Mouse (Mus musculus): ENCODE measurements around the gene Mgarp.

The Mgarp gene

DNA sequence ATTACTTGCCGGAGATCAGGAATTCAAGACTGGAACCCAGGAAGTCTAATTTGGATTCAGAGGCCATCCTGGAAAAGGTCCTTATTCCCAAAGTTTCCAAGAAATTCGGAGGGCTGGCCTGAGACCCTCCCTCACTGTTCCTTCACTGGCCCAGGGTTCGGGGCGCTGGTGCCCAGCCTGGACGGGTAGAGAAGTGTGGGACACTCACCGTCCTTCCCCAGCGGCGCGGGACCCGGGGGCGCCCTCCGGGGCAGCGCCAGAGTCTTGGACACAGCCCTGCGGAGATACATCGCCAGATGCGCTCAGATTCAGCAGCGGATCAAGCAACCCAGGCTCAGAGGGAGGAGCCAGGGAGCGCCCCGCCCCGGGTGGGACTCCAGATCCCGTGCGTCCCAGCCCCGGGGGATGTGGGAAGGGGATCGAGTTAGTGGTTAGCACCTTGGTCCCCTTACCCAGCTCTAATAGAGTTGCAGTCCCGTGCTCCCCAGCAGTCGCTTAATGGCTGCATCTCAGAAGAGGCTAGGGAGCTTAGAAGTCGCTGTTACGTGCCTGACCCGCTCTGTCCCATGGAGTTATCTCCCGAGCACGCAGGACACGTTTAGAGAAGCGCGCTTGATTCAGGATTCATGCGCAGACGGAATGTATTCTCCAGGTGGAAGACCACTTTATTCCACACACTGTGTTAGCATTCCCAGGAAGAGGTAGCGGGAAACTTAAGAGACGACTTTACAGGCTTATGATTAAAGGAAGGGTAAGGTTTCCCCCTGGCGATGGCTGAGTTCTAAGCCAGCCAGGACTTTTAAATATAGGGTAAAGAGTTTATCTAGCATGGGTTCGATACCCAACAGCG, at the start of gene Mgarp:
TSS of gene Mgarp (minus strand) at position 520 of the 850 bp plus-strand sequence.
- 5% methylated on average over 41 of the region's 41 CpGs for WGBS

DNA sequence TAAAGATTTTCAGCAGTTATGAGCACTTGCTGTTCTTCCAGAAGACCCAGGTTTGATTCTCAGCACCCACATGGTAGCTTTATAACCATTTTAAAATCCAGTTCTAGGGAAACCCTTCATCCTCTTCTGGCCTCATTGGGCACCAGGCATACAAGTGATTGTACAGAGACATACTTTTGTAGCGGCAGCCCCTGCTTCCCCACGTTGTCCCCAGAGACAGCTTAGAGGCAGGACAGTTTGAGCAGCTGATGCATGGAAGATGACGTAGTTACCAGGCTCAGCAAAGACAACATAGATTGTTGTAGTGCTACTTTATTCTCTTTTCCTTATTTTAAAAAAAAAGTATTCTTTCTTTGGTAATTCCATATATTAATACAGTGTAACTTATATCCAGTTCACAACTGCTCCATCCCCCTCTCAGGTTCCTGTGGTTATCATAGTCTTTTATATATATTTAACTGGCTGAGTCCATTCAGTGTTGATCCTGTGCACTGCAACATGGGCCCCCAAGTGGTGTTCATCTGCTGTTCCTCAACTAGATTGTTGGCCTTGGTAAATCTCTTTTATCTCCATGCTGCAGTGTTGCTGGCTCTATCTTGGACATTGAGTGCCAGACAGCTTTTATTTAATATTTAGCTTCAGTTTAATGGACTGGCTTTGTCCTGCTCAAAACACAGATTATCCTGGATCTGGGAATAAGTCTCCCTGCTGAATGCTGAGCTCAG, 38.5 kb upstream of the Mgarp start:
- WGBS: 91% methylated on average over 3 of the region's 3 CpGs

DNA sequence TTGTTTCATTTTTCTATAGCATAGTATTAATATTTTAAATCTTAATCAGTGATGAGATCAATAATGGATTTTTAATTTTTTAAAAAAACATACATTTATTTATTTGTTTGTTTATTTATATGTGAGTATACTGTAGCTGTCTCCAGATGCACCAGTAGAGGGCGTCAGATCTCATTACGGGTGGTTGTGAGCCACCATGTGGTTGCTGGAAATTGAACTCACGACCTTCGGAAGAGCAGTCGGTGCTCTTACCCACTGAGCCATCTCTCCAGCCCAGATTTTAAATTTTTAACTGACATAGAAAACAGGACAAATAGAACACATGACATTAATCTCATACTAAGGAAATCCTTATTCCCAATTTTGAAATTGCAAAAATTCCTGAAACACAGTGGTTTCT, 37.8 kb upstream of the Mgarp start:
- 84% methylated on average over 5 of the region's 5 CpGs for WGBS

DNA sequence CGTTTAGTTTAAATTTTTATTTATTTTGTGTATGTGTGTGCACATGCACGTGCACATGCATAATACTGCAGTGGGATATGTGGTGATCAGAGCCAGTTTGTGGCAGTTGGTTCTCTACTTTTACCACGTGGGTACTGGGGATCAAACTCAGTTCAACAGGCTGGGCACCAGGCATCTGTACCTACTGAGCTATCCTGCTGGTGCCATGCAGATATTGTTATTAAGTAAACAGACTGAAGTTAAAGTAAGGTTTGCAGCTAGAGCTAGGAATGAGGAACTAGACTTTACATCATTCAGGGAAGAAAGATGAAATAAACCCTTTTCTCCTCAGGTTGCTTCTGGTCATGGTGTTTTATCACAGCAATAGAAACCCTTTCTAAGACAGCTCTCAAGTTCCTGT, 25.4 kb upstream of the Mgarp start:
- 63% methylated on average over 3 of the region's 3 CpGs for WGBS

DNA sequence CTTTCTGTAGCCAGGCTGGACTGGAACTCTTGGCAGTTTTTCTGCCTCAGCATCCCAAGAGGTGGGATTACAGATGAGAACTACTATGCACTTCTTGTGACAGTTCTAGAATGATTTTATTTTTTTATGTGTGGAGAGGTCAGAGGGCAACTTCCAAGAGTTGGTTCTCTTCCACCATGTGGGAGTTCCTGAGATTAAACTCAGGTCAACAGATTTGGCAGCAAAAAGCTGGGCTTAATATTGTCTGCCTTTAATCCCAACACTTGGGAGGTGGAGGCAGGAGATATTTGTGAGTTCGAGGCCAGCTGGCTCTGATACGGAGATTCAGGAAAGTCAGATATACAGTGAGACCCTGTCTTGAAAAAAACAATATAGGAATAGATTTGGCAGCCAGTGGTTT, 21.4 kb upstream of the Mgarp start:
- 45% methylated on average over 2 of the region's 2 CpGs for WGBS

DNA sequence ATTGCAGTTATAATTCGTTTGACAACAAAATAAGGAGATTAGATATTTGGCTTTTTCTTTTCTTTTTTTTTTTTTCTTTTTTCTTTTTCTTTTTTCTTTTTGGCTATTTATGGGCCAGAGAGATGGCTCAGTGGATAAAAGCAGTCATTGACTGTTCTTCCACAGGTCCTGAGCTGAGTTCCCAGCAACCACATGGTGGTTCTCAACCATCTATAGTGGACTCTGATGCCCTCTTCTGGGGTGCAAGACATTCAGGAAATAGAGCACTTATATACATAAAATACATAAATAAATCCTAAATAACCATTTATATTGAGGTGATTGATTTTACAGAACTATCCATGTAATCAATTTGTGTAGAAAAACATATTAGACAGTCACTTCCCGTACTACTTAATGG, 20.9 kb upstream of the Mgarp start:
- 39% methylated on average over 2 of the region's 2 CpGs for WGBS

DNA sequence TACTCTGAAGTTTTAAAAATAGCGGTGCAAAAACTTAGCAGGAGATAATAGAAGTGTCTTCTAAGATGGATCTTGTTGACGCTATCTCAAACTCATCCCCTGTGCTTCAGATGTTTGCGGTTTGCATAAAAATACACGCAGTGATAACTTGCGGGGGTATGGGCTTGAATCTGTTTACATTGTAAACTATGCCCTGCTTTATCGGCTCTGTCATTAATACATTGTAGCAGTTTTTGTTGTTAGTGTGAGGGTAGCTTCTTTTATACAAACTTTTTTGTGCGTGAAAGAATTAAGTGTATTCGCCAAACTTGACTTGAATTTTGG, 20.6 kb upstream of the Mgarp start:
- WGBS: 6% methylated on average over 8 of the region's 8 CpGs

DNA sequence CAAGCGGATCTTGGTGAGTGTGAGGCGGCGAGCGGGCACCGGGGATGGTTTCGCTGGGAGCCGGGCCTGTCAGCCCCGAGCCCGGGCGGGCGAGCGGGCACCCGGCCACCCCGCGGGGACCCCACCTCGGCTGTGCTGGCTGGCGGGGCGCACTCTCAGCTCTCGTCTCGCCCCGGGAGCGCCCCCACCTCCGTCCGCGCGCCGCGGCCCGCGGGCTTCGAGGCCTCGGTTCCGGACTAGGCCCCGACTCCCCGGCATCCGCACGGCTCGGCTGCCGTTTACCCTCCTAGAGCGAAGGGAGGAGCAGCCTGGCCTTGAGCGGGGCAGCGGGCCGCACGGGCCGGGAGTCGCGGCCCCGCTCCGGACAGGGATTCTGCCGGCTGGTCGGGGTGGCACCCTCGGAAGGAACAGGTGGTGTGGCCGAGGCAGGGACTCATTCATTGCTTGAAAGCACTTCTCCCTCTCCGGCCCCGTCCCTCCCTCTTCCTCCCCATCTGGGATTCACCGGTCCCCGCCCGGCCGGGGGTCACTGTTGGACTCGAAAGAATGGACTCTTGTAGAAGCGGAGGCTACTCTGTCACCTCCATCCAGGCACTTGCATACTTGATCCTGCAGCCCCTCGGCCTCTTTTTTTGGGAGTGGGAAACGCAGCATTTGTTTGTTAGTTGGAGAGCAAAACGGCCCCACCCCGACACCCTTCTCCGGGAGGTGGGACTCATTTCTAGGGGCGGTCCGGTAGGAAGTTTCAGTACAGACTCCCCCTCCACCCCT, 20.0 kb upstream of the Mgarp start:
- under 1% methylated on average over 54 of the region's 68 CpGs for WGBS

DNA sequence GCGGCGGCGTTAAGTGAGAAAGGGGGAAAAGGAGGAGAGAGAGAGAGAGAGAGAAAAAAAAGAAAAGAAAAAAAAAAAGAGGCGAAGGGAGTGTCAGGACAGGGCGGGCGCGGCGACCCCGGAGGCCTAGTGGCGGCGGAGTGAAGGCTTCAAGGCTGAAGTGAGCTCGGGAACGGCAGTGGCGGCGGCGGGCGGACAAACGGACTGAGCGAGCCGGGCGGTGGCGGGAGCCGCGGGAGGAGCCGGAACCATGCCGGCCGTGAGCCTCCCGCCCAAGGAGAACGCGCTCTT, 19.5 kb upstream of the Mgarp start:
- WGBS: under 1% methylated on average over 30 of the region's 30 CpGs

DNA sequence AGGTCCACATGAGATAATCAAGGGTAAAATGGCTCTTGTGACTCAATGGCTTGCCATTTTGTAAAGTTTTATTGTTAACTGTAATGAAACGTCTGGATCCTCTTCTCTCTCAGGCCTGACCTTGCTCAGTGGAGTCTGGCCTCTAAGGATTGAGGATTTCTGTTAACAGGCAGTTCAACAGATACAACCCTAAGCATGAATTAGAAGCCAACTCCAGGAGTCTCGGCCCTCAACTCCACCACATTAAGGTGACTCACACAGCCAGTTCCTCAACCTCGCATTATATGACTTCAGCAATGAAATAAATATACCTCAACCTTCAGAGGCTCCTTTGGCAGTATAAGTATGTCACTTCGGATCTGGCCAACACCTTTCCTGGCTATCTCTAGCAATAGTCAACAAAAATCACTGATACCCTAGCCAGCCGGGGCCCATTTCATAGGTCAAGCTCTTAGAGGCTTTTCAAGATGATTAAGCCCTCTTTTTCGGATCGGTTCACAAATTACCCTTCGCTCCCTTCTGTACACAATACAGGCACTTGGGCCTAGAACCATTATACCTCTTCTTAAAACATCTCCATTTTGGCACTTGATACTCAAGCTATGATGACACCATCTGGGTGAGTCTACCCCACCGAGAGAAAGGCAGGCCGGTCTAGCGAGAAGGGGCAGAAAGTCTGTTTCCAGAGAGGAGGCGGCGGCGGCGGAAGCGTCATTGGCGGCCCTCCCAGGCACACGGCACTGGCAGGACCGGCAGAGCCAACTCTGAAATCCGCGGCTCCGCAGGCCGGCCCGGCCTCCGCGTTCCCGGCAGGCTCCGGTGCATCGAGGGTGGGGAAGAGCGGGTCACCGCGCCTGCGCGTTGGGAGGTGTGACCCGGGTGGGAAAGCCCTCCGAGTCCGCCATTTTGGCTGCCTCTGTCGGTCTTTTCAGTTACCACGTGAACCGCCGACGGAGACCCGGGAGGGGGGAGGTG, 18.8 kb upstream of the Mgarp start, which contains the start of gene Naa15:
TSS of gene Naa15 (plus strand) at position 51 of the 975 bp plus-strand sequence.
- WGBS: 3% methylated on average over 43 of the region's 43 CpGs

DNA sequence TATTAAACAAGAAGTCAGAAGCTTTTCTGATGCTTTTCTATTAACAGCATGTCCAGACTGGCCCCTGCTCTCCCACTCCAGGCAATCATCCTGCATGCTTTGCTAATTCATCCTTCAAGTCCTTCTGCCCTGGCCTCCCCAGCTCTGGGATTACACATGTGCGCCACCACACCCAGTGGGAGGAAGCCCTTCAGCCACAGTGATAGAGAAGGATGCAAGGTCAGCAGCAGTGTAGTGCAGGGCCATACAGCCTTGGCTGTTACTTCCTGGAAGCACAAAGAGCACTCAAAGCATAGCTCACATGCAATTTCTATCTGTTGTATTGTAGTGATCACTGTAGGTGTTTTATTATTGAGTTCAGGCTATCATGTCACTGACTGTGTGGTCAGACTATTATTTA, 16.7 kb upstream of the Mgarp start:
- WGBS: 90% methylated on average over 1 of the region's 1 CpGs

DNA sequence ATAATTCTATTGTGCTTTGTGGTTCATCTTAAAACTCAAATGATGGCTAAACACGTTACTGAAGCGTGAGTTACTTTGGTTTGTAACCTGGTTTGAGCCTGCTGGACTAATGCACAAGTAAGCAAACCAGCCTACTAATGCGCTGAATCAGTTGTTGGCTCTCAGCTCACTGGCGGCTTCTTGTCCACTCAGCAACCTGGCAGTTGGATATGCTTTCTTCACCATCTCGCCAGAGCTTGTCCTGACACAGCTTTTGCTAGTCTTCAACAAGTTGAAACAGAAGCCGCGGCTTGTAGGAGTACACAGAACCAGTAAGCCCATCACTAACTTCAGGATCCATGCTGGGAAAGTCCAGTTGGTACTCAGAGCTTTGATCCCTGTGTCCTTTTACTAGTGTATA, 15.9 kb upstream of the Mgarp start:
- WGBS: 87% methylated on average over 7 of the region's 7 CpGs

DNA sequence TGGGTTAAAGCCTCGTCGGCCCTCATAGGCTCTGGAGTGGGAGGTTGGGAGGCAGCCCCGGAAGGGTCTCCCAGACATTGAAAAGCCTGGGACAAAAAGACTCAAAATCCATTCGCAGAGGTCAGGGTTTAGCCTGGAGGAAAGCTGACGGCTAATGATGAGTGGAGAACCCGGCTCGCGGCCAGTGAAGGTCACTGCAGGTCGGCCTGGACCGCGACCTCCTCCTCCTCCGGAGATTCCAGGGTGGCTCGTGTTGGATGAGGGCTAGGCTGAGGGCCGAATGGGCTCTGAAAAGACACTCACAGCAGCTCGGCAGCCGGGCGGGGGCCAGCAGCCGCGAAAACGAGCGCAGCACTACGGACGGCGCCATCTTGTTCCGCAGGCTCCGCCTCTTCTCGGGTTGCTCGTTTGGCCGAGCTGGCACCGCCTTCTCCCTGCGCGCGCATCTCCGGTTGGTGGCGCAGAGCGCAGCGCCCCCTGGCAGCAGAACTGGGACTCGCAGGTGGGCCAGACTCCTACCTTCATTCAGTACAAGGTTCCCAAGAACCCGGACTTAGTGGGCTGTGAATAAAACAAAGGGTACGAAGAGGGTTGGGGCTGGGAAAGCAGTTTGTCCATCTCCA, 12.1 kb upstream of the Mgarp start, which contains the start of gene Ndufc1:
TSS of gene Ndufc1 (minus strand) at position 428 of the 623 bp plus-strand sequence.
- under 1% methylated on average over 40 of the region's 40 CpGs for WGBS

DNA sequence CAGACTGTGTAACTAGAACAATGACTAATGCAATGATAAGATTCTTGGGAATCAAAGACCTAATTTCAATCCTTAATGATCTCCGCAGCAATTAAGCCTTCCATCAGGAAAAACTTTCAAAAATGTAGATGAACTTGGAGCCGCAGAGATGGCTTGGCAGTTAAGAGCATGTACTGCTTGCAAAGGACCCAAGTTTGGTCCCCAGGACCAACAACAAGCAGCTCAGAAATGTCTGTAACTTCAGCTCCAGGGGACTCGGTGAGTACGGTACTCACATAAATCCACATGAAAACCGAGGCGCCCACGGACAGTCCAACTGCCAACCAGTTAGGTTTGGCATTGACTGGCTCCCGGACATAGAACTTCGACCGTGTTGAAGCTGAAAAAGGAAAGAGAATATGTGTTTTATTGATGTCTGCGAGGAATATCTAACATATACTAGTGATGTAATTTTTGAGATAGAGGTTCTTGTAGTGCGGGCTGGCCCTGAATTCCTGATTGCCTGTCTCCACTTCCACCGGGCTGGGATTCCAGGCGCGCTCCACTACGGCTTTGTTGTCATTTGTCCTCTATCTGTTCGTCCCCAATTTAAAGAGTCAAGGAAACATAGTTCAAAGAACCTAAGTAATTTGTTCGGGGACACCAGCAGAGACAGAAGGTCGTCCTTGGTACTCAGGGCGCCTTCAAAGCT, 11.5 kb upstream of the Mgarp start:
- WGBS: 11% methylated on average over 20 of the region's 20 CpGs

DNA sequence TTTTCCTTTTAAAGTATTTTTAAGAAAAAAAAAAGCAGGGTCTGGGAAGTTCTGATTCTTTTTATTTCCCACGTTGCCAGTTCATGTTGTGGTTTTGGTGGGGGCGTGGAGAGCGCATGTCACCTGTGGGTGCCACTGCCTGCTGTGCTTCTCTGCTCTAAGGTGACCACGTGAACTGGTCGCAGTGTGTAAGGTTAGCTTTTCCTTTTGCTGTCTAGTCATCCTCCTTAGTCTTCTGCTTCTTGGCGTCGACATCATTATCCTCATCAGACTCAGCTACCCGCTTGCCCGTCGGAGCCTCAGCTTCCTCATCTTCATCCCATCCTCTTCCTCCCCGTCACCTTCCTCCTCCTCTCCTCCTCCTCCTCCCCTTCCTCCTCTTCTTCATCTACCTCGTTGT, 6.1 kb upstream of the Mgarp start:
- WGBS: 90% methylated on average over 12 of the region's 12 CpGs

DNA sequence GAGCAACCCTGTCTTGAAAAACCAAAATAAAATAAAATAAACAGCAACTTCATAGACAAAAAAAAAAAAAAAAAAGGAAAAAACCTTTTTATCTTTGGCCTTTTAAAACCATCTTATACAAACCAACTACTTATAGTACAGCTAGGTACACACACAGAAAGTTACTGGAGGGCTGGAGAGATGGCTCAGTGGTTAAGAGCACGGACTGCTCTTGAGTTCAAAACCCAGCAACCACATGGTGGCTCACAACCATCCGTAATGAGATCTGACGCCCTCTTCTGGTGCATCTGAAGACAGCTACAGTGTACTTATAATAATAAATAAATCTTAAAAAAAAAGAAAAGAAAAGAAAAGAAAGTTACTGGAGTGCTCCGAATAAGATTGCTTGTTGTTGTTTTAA, 5.5 kb upstream of the Mgarp start:
- WGBS: 48% methylated on average over 4 of the region's 4 CpGs

DNA sequence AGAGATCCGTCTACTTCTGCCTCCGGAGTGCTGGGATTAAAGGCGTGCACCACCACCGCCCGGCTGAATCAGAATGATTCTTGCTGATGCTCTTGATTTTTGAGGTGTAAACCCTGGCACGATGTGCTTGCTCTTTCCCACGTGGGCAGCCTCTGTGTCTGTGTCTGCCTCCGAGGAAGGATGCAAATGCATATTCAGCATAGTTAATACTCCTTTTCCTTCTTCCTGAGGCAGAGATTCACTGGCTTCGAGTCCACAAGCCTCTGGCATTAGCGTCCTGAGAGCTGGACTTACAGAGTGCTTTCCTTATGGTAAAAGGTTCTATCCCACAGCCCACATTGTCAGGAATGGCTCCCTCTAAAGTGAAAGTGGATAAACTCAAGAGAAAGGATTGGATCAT, 4.1 kb upstream of the Mgarp start:
- WGBS: 50% methylated on average over 10 of the region's 10 CpGs

DNA sequence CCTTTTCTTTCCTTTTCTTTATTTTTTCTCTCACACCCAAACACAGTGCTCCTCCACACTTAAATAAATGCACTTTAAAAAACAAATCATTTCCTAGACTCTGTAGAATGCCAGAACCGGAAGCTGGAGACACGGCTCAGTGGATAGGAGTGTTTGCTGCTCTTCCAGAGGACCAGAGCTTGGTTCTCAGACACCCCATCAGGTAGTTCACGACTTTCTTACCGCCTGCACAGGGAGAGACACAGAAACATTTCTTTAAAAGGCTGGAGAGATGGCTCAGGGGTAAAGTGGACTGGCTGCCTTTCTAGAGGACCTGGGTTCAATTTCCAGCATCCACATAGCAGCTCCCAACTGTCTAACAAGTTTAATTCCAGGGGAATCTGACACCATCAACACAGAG, 3.0 kb upstream of the Mgarp start:
- WGBS: 60% methylated on average over 4 of the region's 4 CpGs

DNA sequence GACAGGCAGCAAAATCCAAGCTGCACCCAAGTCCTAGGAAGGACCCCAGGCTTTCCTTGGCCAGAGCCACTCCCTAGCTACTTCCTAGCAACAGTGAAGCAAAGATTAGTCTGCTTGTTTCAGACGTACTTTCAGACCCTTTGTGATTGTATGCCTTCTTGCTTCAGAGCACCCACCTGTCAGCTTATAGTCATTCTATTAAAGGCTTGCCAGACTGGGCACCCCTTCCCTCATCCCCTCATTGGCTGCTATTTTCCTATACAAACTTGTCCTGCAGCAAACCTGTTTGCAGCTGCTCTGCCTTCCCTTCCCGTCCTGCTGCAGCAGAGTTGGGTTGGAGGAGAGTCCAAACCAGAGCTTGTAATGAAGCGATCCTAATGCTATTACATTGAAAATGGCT, 2.1 kb upstream of the Mgarp start:
- WGBS: 37% methylated on average over 3 of the region's 3 CpGs

DNA sequence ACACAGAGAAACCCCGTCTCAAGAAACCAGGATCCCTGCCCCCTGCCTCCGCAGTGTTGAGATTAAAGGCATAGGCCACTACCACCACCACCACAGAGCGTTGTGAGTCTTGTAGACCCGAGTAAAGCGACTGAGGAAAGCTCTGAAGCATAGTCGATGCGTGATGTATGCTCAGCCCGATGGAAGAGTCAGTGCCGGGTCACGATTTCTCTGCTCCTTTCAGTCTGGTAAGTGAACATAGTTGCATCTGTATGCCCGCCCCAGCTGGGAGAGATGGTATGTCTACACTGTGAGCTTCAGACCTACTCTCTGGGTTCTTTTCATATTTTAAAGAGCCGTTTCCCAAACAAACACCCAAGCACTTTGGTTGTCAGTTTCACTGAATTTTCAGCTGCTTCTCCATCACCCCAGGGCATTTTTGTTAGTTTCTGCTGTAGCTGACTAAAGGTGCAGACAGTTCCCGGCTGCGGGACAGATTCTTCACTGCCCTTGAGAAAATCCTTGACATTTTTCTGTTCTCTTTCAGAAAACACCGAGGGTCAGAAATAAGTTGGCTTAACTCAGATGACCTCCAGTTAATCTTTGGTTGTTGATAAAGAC, 1.3 kb upstream of the Mgarp start:
- 81% methylated on average over 15 of the region's 15 CpGs for WGBS
